Mouse (Mus musculus): ENCODE measurements at regions not wholly inside any gene's neighbourhood (a gene's known extent, or its start where the extent isn't known, plus 50 kb on each side); places are given as distances from the start of the nearest gene placed in this dataset.

GRCm38 (mm10) chr13:6000559-6001217 lies 139.4 kb downstream of the Klf6 start:
- WGBS: 77% methylated on average over 8 of the region's 8 CpGs
- ATAC-seq (ENCODE audit: insufficient number of reproducible peaks, insufficient read depth, low FRiP score, low TSS enrichment): no peak
- H3K4me2 ChIP-seq (replicated peaks): no peak overlapping the region
- no peak overlapping the region for H3K4me3 ChIP-seq
- H3K27me3 ChIP-seq: no peaks in the 10 kb centered on the region
- H3K9ac ChIP-seq: no peak overlapping the region
- no peak overlapping the region for H3K27ac ChIP-seq
- no peaks in the 10 kb centered on the region for H3K4me1 ChIP-seq
- H3K9me3 ChIP-seq: no peaks in the 10 kb centered on the region
- no peaks in the 10 kb centered on the region for H3K36me3 ChIP-seq

DNA sequence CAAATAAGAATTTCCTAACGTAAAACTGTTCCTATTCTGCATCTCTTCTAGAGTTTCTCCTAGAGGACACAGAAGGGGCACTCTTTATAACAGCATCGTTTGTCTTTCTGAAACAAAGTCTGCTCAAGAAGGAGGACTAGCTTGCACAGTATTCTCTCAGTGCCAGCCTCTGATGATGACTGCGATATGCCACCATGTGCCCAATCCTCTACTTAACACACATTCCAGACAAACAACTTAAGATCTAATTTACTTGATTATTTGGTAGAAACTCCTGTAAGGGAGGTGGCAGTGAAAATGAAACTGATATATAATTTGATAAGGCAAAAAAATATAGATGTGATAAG lies 139.9 kb downstream of the Klf6 start:
- H3K9ac ChIP-seq: no peak overlapping the region
- ATAC-seq (ENCODE audit: insufficient number of reproducible peaks, insufficient read depth, low FRiP score, low TSS enrichment): no peak
- WGBS: 64% methylated on average over 3 of the region's 3 CpGs

DNA sequence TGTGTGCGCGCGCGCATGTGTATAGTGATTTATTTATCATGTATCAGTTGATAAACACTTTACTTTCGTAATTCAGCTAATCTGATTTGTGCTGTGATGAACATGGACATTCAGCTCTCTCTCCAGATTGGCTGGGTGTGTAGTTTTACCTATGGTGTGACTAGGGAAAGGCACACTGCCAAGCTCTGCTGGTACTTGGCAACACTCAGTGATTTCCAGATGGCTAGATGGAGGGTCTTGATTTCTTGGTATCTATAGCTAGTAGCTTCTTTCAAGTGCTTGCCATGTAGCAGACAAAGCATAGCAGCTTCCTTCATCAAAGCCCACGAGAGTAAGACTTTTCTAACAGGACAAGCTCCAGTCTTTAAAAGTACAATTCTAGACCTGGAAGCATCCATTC lies 144.6 kb downstream of the Klf6 start:
- 91% methylated on average over 6 of the region's 6 CpGs for WGBS
- no peaks in the 10 kb centered on the region for H3K36me3 ChIP-seq
- no peak overlapping the region for H3K4me3 ChIP-seq
- no peaks in the 10 kb centered on the region for H3K4me1 ChIP-seq
- ATAC-seq (ENCODE audit: insufficient number of reproducible peaks, insufficient read depth, low FRiP score, low TSS enrichment): no peak
- no peaks in the 10 kb centered on the region for H3K9me3 ChIP-seq
- no peak overlapping the region for H3K9ac ChIP-seq
- no peak overlapping the region for H3K27ac ChIP-seq
- H3K27me3 ChIP-seq: no peaks in the 10 kb centered on the region
- H3K4me2 ChIP-seq (replicated peaks): no peak overlapping the region

More for the DNA sequence above, 139.9 kb downstream of the Klf6 start:
- H3K27ac ChIP-seq: no peak overlapping the region
- H3K36me3 ChIP-seq: no peaks in the 10 kb centered on the region
- no peak overlapping the region for H3K4me3 ChIP-seq
- no peak overlapping the region for H3K4me2 ChIP-seq (replicated peaks)
- H3K4me1 ChIP-seq: no peaks in the 10 kb centered on the region
- H3K9me3 ChIP-seq: no peaks in the 10 kb centered on the region
- no peaks in the 10 kb centered on the region for H3K27me3 ChIP-seq

DNA sequence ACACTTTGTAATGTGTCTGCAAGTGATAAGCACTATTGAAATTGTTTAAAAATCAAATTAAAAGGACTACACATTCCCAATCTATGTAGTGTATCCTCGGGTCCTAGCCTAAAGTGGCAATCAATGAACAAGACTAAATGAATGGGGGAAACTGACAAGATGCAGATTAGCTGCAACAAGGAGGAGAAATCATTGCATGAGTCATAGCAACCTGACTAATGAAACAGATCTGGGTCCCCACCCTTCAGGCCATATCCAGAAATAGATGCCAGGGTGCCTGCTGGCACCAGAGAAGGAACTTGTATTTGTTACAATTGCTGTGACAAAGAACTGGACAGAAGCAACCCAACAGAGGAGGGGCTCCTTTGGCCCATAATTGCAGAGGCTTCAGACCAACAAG lies 148.4 kb downstream of the Klf6 start:
- Histone ChIP-seq H3K27ac (no peak overlapping the region), H3K9ac (no peak overlapping the region), H3K4me3 (no peak overlapping the region), H3K27me3 (no peaks in the 10 kb centered on the region), H3K4me1 (no peaks in the 10 kb centered on the region), H3K36me3 (no peaks in the 10 kb centered on the region), H3K4me2 (replicated peaks) (no peak overlapping the region), H3K9me3 (no peaks in the 10 kb centered on the region)
- no peak for ATAC-seq (ENCODE audit: insufficient number of reproducible peaks, insufficient read depth, low FRiP score, low TSS enrichment)
- WGBS: 68% methylated on average over 1 of the region's 1 CpGs

DNA sequence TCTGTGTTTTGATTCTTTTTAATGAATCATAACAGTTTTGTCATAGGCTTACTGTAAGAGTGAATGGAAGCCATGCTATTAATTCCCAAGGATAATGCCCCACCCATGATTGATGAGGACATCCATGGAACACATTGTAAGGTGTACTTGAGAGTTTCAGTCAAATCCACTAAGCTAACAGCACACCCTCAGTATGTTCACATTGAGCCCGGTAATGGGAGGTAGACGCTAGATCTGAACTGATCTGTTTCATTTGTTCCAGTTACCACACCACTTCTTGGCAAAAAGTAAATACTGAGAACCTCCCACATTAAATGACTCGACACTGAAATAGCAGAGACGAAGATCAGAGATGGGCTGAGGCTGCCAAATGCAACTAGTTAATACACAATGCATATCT lies 165.9 kb downstream of the Klf6 start:
- WGBS: 91% methylated on average over 4 of the region's 4 CpGs
- no peak overlapping the region for H3K4me2 ChIP-seq (replicated peaks)
- no peaks in the 10 kb centered on the region for H3K27me3 ChIP-seq
- no peak overlapping the region for H3K4me3 ChIP-seq
- H3K27ac ChIP-seq: no peak overlapping the region
- no peak for ATAC-seq (ENCODE audit: insufficient number of reproducible peaks, insufficient read depth, low FRiP score, low TSS enrichment)
- H3K9ac ChIP-seq: no peak overlapping the region
- H3K36me3 ChIP-seq: no peaks in the 10 kb centered on the region
- no peaks in the 10 kb centered on the region for H3K9me3 ChIP-seq
- peaks cover 14% of the 10 kb centered on the region for H3K4me1 ChIP-seq

GRCm38 (mm10) chr13:6028878-6029277 lies 167.6 kb downstream of the Klf6 start:
- Histone ChIP-seq H3K4me3 (no peak overlapping the region), H3K27ac (no peak overlapping the region), H3K36me3 (no peaks in the 10 kb centered on the region), H3K9ac (no peak overlapping the region), H3K4me2 (replicated peaks) (no peak overlapping the region), H3K9me3 (no peaks in the 10 kb centered on the region), H3K27me3 (no peaks in the 10 kb centered on the region), H3K4me1 (peaks cover 14% of the 10 kb centered on the region)
- 37% methylated on average over 4 of the region's 4 CpGs for WGBS
- ATAC-seq (ENCODE audit: insufficient number of reproducible peaks, insufficient read depth, low FRiP score, low TSS enrichment): no peak

GRCm38 (mm10) chr13:6029461-6029860 lies 168.2 kb downstream of the Klf6 start:
- Histone ChIP-seq H3K27ac (no peak overlapping the region), H3K4me1 (peaks cover 14% of the 10 kb centered on the region), H3K27me3 (no peaks in the 10 kb centered on the region), H3K9ac (no peak overlapping the region), H3K36me3 (no peaks in the 10 kb centered on the region), H3K9me3 (no peaks in the 10 kb centered on the region), H3K4me2 (replicated peaks) (no peak overlapping the region), H3K4me3 (no peak overlapping the region)
- ATAC-seq (ENCODE audit: insufficient number of reproducible peaks, insufficient read depth, low FRiP score, low TSS enrichment): no peak
- WGBS: 22% methylated on average over 6 of the region's 6 CpGs

GRCm38 (mm10) chr13:6030128-6030527 lies 168.8 kb downstream of the Klf6 start:
- ATAC-seq (ENCODE audit: insufficient number of reproducible peaks, insufficient read depth, low FRiP score, low TSS enrichment): no peak
- no peak overlapping the region for H3K27ac ChIP-seq
- no peak overlapping the region for H3K4me3 ChIP-seq
- no peaks in the 10 kb centered on the region for H3K36me3 ChIP-seq
- peaks cover 14% of the 10 kb centered on the region for H3K4me1 ChIP-seq
- no peak overlapping the region for H3K4me2 ChIP-seq (replicated peaks)
- no peak overlapping the region for H3K9ac ChIP-seq
- no peaks in the 10 kb centered on the region for H3K9me3 ChIP-seq
- WGBS: 46% methylated on average over 2 of the region's 2 CpGs
- H3K27me3 ChIP-seq: no peaks in the 10 kb centered on the region

DNA sequence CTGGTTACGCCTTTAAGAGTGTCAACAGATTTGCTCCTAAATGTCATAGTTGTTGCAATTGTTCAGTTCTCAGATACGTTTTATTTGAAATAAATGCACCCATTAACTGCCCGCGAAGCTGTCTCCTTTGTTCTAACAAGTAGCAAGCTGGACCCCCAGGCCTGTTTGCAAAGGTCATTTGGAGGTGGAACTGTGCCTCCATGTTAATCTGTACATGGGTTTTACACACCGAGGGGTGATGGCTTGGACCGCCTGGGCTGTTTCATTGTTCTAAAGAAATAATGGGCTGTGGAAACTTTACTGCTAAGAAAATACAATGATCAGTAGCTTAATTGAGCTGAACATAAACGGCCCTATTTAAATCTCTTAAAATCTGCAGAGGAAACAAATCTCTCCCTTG lies 178.8 kb downstream of the Klf6 start:
- H3K9ac ChIP-seq: no peak overlapping the region
- H3K4me1 ChIP-seq: no peaks in the 10 kb centered on the region
- H3K4me2 ChIP-seq (replicated peaks): no peak overlapping the region
- WGBS: 72% methylated on average over 7 of the region's 7 CpGs
- H3K36me3 ChIP-seq: no peaks in the 10 kb centered on the region
- no peak overlapping the region for H3K4me3 ChIP-seq
- H3K27ac ChIP-seq: no peak overlapping the region
- ATAC-seq (ENCODE audit: insufficient number of reproducible peaks, insufficient read depth, low FRiP score, low TSS enrichment): no peak
- no peaks in the 10 kb centered on the region for H3K9me3 ChIP-seq
- H3K27me3 ChIP-seq: no peaks in the 10 kb centered on the region

DNA sequence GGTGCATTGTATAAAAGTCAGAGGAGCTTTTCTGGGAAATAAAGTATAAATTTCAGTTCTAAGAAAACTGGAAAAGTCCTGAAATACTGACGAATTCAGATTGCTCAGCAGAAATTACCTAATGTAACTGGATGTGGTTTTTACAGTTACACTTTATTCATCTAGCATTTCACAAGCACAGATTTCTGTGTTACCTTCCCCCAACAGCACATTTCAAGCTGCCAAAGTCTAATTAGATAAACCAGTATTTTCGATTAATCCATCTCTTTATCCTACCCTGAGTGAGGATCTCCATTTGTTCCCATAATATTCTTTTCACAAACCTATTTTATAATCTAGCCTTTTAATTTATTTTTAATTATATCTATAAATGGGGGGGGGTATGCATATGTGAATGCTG lies 179.4 kb downstream of the Klf6 start:
- no peak for ATAC-seq (ENCODE audit: insufficient number of reproducible peaks, insufficient read depth, low FRiP score, low TSS enrichment)
- Histone ChIP-seq H3K4me2 (replicated peaks) (no peak overlapping the region), H3K36me3 (no peaks in the 10 kb centered on the region), H3K27ac (no peak overlapping the region), H3K4me3 (no peak overlapping the region), H3K9ac (no peak overlapping the region), H3K27me3 (no peaks in the 10 kb centered on the region), H3K4me1 (no peaks in the 10 kb centered on the region), H3K9me3 (no peaks in the 10 kb centered on the region)
- WGBS: 67% methylated on average over 2 of the region's 2 CpGs

GRCm38 (mm10) chr13:6042495-6042894 lies 181.2 kb downstream of the Klf6 start:
- ATAC-seq (ENCODE audit: insufficient number of reproducible peaks, insufficient read depth, low FRiP score, low TSS enrichment): no peak
- Histone ChIP-seq H3K9ac (no peak overlapping the region), H3K27ac (no peak overlapping the region), H3K4me1 (no peaks in the 10 kb centered on the region), H3K4me3 (no peak overlapping the region), H3K9me3 (no peaks in the 10 kb centered on the region), H3K4me2 (replicated peaks) (no peak overlapping the region), H3K36me3 (no peaks in the 10 kb centered on the region), H3K27me3 (no peaks in the 10 kb centered on the region)
- WGBS: 76% methylated on average over 6 of the region's 6 CpGs

- Histone ChIP-seq H3K36me3 (no peaks in the 10 kb centered on the region), H3K9me3 (no peaks in the 10 kb centered on the region), H3K4me2 (replicated peaks) (peak overlapping the region; percentile 35), H3K4me1 (peaks cover 11% of the 10 kb centered on the region), H3K27me3 (no peaks in the 10 kb centered on the region), H3K4me3 (no peak overlapping the region), H3K27ac (peak overlapping the region; percentile 60), H3K9ac (no peak overlapping the region)
- no peak for ATAC-seq (ENCODE audit: insufficient number of reproducible peaks, insufficient read depth, low FRiP score, low TSS enrichment)
- 23% methylated on average over 6 of the region's 6 CpGs for WGBS
Observed at GRCm38 (mm10) chr13:6059515-6060228, 198.4 kb downstream of the Klf6 start.

All from embryonic facial prominence, embryonic 12.5 days (tissue).